Mouse (Mus musculus) induced T-regulatory cell, adult 2 months (primary cell): ENCODE measurements around the gene Hbb-y.
"Not testable (repeated sequence)": the region's sequence is repeated elsewhere in the genome, so short reads cannot be mapped to it uniquely, and the experiment has no call there.

ENCODE experiments used
- DNase-seq: peaks from one replicate; pipeline ENCODE4 v3.0.0-alpha.2; 2012; ENCODE audit warnings: low read depth

Gene Hbb-y

GRCm38 (mm10) chr7:103813152-103813551 lies 39.9 kb downstream of the Hbb-y start:
- not testable (repeated sequence) for DNase-seq

GRCm38 (mm10) chr7:103812174-103812573 lies 40.8 kb downstream of the Hbb-y start:
- DNase-seq = no peak

- DNase-seq = no peak
Observed at GRCm38 (mm10) chr7:103811223-103811845, 41.7 kb downstream of the Hbb-y start.

GRCm38 (mm10) chr7:103810746-103811145 lies 42.3 kb downstream of the Hbb-y start:
- DNase-seq = no peak

- DNase-seq = no peak
Observed at GRCm38 (mm10) chr7:103810296-103810695, 42.7 kb downstream of the Hbb-y start.

- DNase-seq = no peak
Observed at GRCm38 (mm10) chr7:103809801-103810155, 43.2 kb downstream of the Hbb-y start.

- no peak for DNase-seq
Observed at GRCm38 (mm10) chr7:103808971-103809800, 43.8 kb downstream of the Hbb-y start.

GRCm38 (mm10) chr7:103808120-103808519 lies 44.9 kb downstream of the Hbb-y start:
- not testable (repeated sequence) for DNase-seq

GRCm38 (mm10) chr7:103806856-103807255 lies 46.2 kb downstream of the Hbb-y start:
- peak; percentile 50 for DNase-seq
